Mouse (Mus musculus) stomach, embryonic 14.5 days (tissue): Measurements from ENCODE around the gene Olfr1366. TPM values are rescaled to one million over a fixed set of nuclear protein-coding genes. Genes with fewer than 3 reads are reported as not detected.
"Not testable (repeated sequence)": the region's sequence is repeated elsewhere in the genome, so short reads cannot be mapped to it uniquely, and the experiment has no call there.

Experiments
- ATAC-seq: fragments of 200-750 bp; cut with Nextera tagmentation; 2 replicates; pipeline ENCODE4 v1.8.0; 2017; ENCODE audit warnings: low read depth, moderate TSS enrichment; ENCODE audit not compliant: insufficient number of reproducible peaks, insufficient read depth, low FRiP score
- H3K27ac ChIP-seq: fragments of 300-500 bp; sonication (generic); 2 replicates; pipeline ENCODE4 v1.5.1; 2014; ENCODE audit warnings: mild to moderate bottlenecking, low read length, moderate library complexity, mixed read lengths
- H3K27me3 ChIP-seq: fragments of 300-500 bp; sonication (generic); 2 replicates; pipeline ENCODE4 v1.6.1; 2014; ENCODE audit warnings: low read length, control low read depth, mixed read lengths; ENCODE audit not compliant: control insufficient read depth, insufficient read depth
- H3K36me3 ChIP-seq: fragments of 300-500 bp; sonication (generic); 2 replicates; pipeline ENCODE4 v1.6.1; 2014; ENCODE audit warnings: mild to moderate bottlenecking, control low read depth, low read length, moderate library complexity, mixed read lengths; ENCODE audit not compliant: control insufficient read depth, insufficient read depth
- H3K4me1 ChIP-seq: fragments of 300-500 bp; sonication (generic); 2 replicates; pipeline ENCODE4 v1.6.1; 2014; ENCODE audit warnings: low read length, control low read depth, mixed read lengths; ENCODE audit not compliant: control insufficient read depth, insufficient read depth
- H3K4me2 ChIP-seq: fragments of 300-500 bp; sonication (generic); replicated peaks from 2 replicates; pipeline ENCODE4 v1.6.1; 2014; ENCODE audit warnings: low read depth, low read length, control low read depth
- H3K4me3 ChIP-seq: fragments of 300-500 bp; sonication (generic); 2 replicates; pipeline ENCODE4 v1.5.1; 2014; ENCODE audit warnings: low read depth, low read length, control low read depth
- H3K9ac ChIP-seq: fragments of 300-500 bp; sonication (generic); replicated peaks from 2 replicates; pipeline ENCODE4 v1.6.1; 2014; ENCODE audit warnings: low read depth, mild to moderate bottlenecking, control low read depth, low read length, moderate library complexity, mixed read lengths
- H3K9me3 ChIP-seq: fragments of 300-500 bp; sonication (generic); 2 replicates; pipeline ENCODE4 v1.6.1; 2016; ENCODE audit warnings: low read depth, low read length, control low read depth; ENCODE audit not compliant: control insufficient read depth
- WGBS: fragments of 180-500 bp; shearing (Covaris S2); extraction: QIAGEN DNeasy Blood & Tissue Kit; methylation state at CpG from one replicate; pipeline ENCODE4 v1.1.7; 2014; 5-methylcytosine and 5-hydroxymethylcytosine counted together
- polyA plus RNA-seq: library from polyadenylated mRNA; unstranded; fragments of >200 nt; fragmentation: Nextera tagmentation; extraction: Ambion mirVana; gene quantifications from 2 replicates; pipeline ENCODE4 v1.2.1, GENCODE M21; 2014

Gene Olfr1366
- polyA plus RNA-seq, 1 experiment from 2014 or later: 0.07 TPM

DNA sequence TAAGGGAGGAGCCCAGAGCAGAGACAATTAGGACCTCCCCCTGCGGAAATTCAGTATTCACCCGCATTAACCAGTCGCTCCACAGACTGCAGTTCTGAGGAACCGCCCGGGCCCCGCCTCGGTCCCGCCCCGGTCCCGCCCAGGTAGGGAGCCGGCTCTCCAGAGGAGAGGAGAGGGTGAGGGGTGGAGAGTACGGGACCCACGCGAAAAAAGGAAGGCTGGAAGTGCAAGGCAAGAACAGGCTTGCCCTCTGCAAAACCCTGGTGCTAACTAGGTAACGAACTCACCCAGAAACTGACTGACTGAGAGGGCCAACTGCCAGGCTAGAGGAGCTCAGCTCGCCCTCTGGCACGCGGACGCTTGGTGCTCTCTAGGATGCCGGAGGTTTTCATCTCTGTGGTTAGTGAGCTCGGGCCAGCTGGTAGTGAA is 36.4 kb downstream of the Olfr1366 start:
- Histone ChIP-seq H3K4me2 (peak overlapping the region; percentile 49), H3K27ac (peak overlapping the region; percentile 62; the same call in 1 of the 2 replicates), H3K9me3 (no peaks in the 10 kb centered on the region), H3K36me3 (no peaks in the 10 kb centered on the region), H3K27me3 (no peaks in the 10 kb centered on the region), H3K9ac (peak overlapping the region; percentile 33), H3K4me3 (peak overlapping the region; percentile 46), H3K4me1 (no peaks in the 10 kb centered on the region)
- 0% methylated on average over 21 of the region's 21 CpGs for WGBS
- peak; percentile 99 for ATAC-seq

DNA sequence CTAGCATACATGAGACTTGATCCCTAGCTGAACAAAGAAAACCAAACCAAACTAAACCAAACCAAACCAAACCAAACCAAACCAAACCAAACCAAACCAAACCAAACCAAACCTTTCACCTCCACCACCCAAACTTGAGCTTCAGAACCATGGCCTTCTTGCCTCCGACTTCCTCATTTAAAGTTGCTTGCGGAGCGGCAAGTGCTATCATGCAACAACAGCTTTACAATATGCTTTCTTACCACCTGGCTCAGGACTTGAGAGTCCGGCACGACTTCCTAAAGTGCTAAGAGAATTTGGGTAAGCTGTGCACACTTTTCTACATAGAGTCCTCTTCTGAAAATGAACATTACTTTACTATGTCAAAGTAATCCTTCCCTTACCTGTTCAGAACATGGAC is 40.3 kb downstream of the Olfr1366 start:
- no peaks in the 10 kb centered on the region for H3K36me3 ChIP-seq
- no peak overlapping the region for H3K4me2 ChIP-seq
- ATAC-seq: no peak
- H3K27ac ChIP-seq: no peak overlapping the region
- 89% methylated on average over 5 of the region's 5 CpGs for WGBS
- H3K9ac ChIP-seq: no peak overlapping the region
- no peak overlapping the region for H3K4me3 ChIP-seq
- H3K4me1 ChIP-seq: no peaks in the 10 kb centered on the region
- no peaks in the 10 kb centered on the region for H3K27me3 ChIP-seq
- no peaks in the 10 kb centered on the region for H3K9me3 ChIP-seq

DNA sequence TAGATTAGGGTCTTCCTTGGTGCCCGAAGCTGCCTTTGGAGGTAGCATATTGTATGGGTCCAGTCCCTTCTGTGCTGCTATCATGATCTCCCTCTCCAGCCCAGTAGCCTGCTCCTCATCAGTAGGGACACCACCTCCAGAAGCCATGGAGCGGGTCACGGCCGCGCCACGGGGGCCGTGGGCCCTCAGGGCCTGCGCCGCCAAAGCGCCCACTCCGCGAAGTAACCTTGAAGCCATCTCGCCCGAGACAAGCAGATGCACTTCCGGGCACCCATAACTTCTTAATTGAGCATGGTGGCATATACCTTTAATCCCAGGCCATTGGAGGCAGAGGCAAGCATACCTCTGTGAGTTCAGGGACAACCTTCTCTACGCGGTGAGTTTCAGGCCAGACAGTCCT is 41.4 kb downstream of the Olfr1366 start, which contains the start of gene Gm11273:
Gm11273 (minus strand) TSS at position 237 of the 400 bp plus-strand sequence.
- H3K4me2 ChIP-seq, H3K9me3 ChIP-seq, H3K9ac ChIP-seq, H3K4me1 ChIP-seq, H3K4me3 ChIP-seq, H3K27ac ChIP-seq, ATAC-seq, H3K27me3 ChIP-seq, H3K36me3 ChIP-seq: not testable (repeated sequence)
- WGBS: 94% methylated on average over 17 of the region's 17 CpGs

DNA sequence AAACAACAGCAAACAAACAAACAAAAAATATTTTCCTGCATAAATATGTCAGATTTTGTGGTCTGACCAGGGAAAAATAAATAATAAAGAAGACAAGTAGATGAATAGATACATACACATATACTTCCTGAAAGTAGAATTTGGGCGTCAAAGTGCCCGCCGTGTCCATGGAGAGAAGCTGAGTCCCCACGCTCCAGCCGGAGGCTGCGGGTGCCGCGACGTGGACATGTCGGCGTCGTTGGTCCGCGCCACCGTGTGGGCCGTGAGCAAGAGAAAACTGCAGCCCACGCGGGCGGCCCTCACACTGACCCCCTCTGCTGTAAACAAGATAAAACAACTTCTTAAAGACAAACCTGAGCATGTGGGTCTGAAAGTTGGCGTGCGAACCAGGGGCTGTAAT is 47.5 kb downstream of the Olfr1366 start, which contains the start of gene AK157302:
AK157302 (plus strand) TSS at position 144 of the 400 bp plus-strand sequence.
- H3K27ac ChIP-seq: no peak within 1 kb of the TSS
- no peaks in the 10 kb centered on the region for H3K9me3 ChIP-seq
- no peaks in the 10 kb centered on the region for H3K36me3 ChIP-seq
- H3K4me2 ChIP-seq: no peak within 1 kb of the TSS
- 93% methylated on average over 21 of the region's 21 CpGs for WGBS
- H3K4me3 ChIP-seq: no peak within 1 kb of the TSS
- no peak within 1 kb of the TSS for H3K9ac ChIP-seq
- no peaks in the 10 kb centered on the region for H3K4me1 ChIP-seq
- ATAC-seq: no peak
- no peaks in the 10 kb centered on the region for H3K27me3 ChIP-seq

DNA sequence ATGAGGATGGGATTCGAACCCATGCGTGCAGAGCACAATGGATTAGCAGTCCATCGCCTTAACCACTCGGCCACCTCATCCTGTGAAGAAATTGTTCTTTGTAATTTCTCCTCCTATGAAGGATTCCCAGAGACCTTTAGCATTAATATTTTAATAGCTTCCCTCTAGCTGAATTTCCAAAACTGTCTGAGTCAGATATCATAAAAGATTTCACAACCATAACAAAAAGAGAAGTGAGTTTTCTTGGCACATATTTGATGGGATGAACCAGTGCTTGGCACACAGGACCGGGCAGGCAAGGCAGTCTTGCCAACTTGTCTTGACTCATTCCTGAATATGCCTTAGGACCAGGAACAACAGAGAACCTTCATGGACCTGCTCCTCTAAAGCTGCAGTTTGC is 49.8 kb downstream of the Olfr1366 start:
- ATAC-seq: no peak
- Histone ChIP-seq H3K27ac (no peak overlapping the region), H3K4me1 (no peaks in the 10 kb centered on the region), H3K27me3 (no peaks in the 10 kb centered on the region), H3K9me3 (no peaks in the 10 kb centered on the region), H3K9ac (no peak overlapping the region), H3K36me3 (no peaks in the 10 kb centered on the region), H3K4me3 (no peak overlapping the region), H3K4me2 (no peak overlapping the region)
- 94% methylated on average over 5 of the region's 5 CpGs for WGBS

DNA sequence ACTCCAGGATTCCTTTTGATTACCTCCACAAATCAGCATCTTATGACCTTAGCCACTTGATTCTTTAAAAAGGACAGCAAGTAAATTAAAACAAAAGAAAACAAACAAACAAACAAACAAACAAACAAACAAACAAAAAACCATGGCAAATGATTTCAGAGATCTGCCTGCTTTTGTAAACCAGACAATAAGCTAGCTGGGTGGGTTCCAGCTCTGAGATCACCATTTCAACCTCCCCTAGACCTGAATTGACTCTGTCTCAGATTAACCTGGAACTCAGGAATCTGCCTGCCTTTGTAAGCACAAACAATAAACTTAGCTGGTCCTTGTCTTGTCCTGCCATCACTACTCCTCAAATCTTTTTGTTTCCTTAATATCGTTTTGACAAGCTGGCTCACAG is 55.7 kb downstream of the Olfr1366 start:
- no peak overlapping the region for H3K27ac ChIP-seq
- H3K9ac ChIP-seq: no peak overlapping the region
- no peaks in the 10 kb centered on the region; the same call in 1 of the 2 replicates for H3K9me3 ChIP-seq
- WGBS: 85% methylated on average over 1 of the region's 1 CpGs
- no peak for ATAC-seq
- no peaks in the 10 kb centered on the region for H3K4me1 ChIP-seq
- H3K4me2 ChIP-seq: no peak overlapping the region
- H3K4me3 ChIP-seq: no peak overlapping the region
- H3K36me3 ChIP-seq: peaks cover 6% of the 10 kb centered on the region
- H3K27me3 ChIP-seq: no peaks in the 10 kb centered on the region

Other genes starting within 250 kb of the Olfr1366 start
- gene Gpx6, start 230.7 kb downstream of the Olfr1366 start, polyA plus RNA-seq: not detected in 2 replicates
- not detected in 2 replicates for gene Olfr1367, start 195.9 kb downstream of the Olfr1366 start, polyA plus RNA-seq
- 11.5 and 12.3 TPM in 2 replicates for gene Zscan12, start 180.0 kb downstream of the Olfr1366 start, polyA plus RNA-seq
- 81.3 and 85.7 TPM in 2 replicates for gene Zkscan3, start 140.1 kb downstream of the Olfr1366 start, polyA plus RNA-seq
- gene Pgbd1, start 101.8 kb downstream of the Olfr1366 start, polyA plus RNA-seq: 2.3 and 3.1 TPM in 2 replicates
- gene Zscan26, start 89.1 kb downstream of the Olfr1366 start, polyA plus RNA-seq: 32.6 and 35.8 TPM in 2 replicates
- 2.7 and 2.8 TPM in 2 replicates for gene Nkapl, start 74.3 kb downstream of the Olfr1366 start, polyA plus RNA-seq
- 2.9 TPM in 2 replicates for gene Zkscan4, start 63.9 kb downstream of the Olfr1366 start, polyA plus RNA-seq
- not detected in 2 replicates for gene Gm10065, start 63.4 kb downstream of the Olfr1366 start, polyA plus RNA-seq
- gene AK157302, start 47.6 kb downstream of the Olfr1366 start, polyA plus RNA-seq: 0.17 and 0.34 TPM in 2 replicates
- 6.7 and 7.5 TPM in 2 replicates for gene Gm11273, start 41.4 kb downstream of the Olfr1366 start, polyA plus RNA-seq
- 11.5 and 11.6 TPM in 2 replicates for gene Zkscan8, start 11.7 kb downstream of the Olfr1366 start, polyA plus RNA-seq
- 0.06 TPM in 1 of 2 replicates, not detected in the other for gene Olfr1535, start 17.1 kb upstream of the Olfr1366 start, polyA plus RNA-seq
- gene Olfr1364, start 39.0 kb upstream of the Olfr1366 start, polyA plus RNA-seq: not detected in 2 replicates
- not detected in 2 replicates for gene Olfr1362, start 71.2 kb upstream of the Olfr1366 start, polyA plus RNA-seq
- gene Olfr11, start 99.7 kb upstream of the Olfr1366 start, polyA plus RNA-seq: not detected in 2 replicates
- not detected in 2 replicates for gene Olfr1361, start 120.6 kb upstream of the Olfr1366 start, polyA plus RNA-seq
- gene Olfr1360, start 134.6 kb upstream of the Olfr1366 start, polyA plus RNA-seq: not detected in 2 replicates
- not detected in 2 replicates for gene Olfr1359, start 155.3 kb upstream of the Olfr1366 start, polyA plus RNA-seq
- 3.7 and 4.3 TPM in 2 replicates for gene Hist1h2bl, start 173.3 kb upstream of the Olfr1366 start, polyA plus RNA-seq
- gene Hist1h2ai, start 173.6 kb upstream of the Olfr1366 start, polyA plus RNA-seq: 8.8 and 36.0 TPM in 2 replicates
- 9.0 and 13.1 TPM in 2 replicates for gene Hist1h3h, start 174.9 kb upstream of the Olfr1366 start, polyA plus RNA-seq
- gene Hist1h2bm, start 179.2 kb upstream of the Olfr1366 start, polyA plus RNA-seq: 3.1 TPM in 2 replicates
- 4.1 and 4.5 TPM in 2 replicates for gene Hist1h4j, start 192.3 kb upstream of the Olfr1366 start, polyA plus RNA-seq
- 10.9 and 13.1 TPM in 2 replicates for gene Hist1h4k, start 207.7 kb upstream of the Olfr1366 start, polyA plus RNA-seq
- gene Hist1h2ak, start 211.0 kb upstream of the Olfr1366 start, polyA plus RNA-seq: 10.1 and 13.3 TPM in 2 replicates
- 3.1 and 5.0 TPM in 2 replicates for gene Hist1h2bn, start 211.3 kb upstream of the Olfr1366 start, polyA plus RNA-seq
- gene Hist1h1b, start 237.8 kb upstream of the Olfr1366 start, polyA plus RNA-seq: 14.8 and 20.1 TPM in 2 replicates
- 166 and 187 TPM in 2 replicates for gene Hist1h3i, start 240.6 kb upstream of the Olfr1366 start, polyA plus RNA-seq
- gene Hist1h2an, start 244.4 kb upstream of the Olfr1366 start, polyA plus RNA-seq: 11.4 TPM in 1 of 2 replicates, not detected in the other
- 1.4 and 1.8 TPM in 2 replicates for gene Hist1h2bp, start 244.7 kb upstream of the Olfr1366 start, polyA plus RNA-seq